Mouse (Mus musculus) brain, embryonic 14.5 days (tissue): ENCODE data around the gene D630045J12Rik.

ENCODE experiments used
- CTCF ChIP-seq: fragments of 200-500 bp; IDR thresholded peaks from 2 replicates; pipeline ENCODE4 v1.5.1; 2012; ENCODE audit warnings: inconsistent platforms, mild to moderate bottlenecking, moderate library complexity, borderline replicate concordance; ENCODE audit not compliant: insufficient read depth, insufficient read length; ENCODE audit errors: extremely low read depth
- POLR2A ChIP-seq: fragments of 200-500 bp; IDR thresholded peaks from 2 replicates; pipeline ENCODE4 v1.6.1; 2012; ENCODE audit warnings: mild to moderate bottlenecking, inconsistent platforms, borderline replicate concordance; ENCODE audit not compliant: poor library complexity, insufficient read depth, insufficient read length, severe bottlenecking; ENCODE audit errors: extremely low read depth

DNA sequence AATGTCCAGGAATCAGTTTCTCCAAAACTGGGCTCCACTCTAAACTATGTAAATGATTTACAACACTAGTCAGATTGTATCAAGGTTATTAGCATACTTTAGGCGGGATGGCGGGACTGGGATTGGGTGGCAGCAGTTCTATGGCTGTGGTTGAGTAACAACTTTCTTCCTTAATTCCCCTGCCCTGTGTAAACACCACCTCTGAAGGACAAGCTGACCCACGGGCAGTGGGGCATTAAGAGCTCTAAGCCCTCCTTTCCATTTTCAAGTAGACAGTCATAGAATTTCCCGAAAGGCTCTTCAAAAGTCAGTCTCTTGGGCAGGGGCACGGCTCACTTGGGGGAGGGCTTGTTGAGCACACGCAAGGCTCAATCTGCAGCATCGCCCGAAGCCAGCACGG lies 142.9 kb downstream of the D630045J12Rik start:
- TF ChIP-seq CTCF (no peak), POLR2A (no peak)
